Mouse (Mus musculus) MEL (cell line): Measurements from ENCODE around the gene Lce1h.

Source experiments
- CHD1 ChIP-seq: IDR thresholded peaks from 2 replicates; pipeline ENCODE4 v1.6.1; 2012; ENCODE audit warnings: low read depth, mild to moderate bottlenecking, inconsistent platforms, low read length, improper control_type of control experiment
- CHD2 ChIP-seq: IDR thresholded peaks from 2 replicates; pipeline ENCODE4 v1.6.1; 2011; ENCODE audit warnings: low read length, improper control_type of control experiment
- CTCF ChIP-seq, 3 experiments: IDR thresholded peaks in 2 of 3; conservative IDR thresholded peaks in 1 of 3; 2 replicates each; pipeline ENCODE4 v1.5.1; 2011 to 2012; ENCODE audit warnings: low read length in 3 of 3, low read depth in 2 of 3, mild to moderate bottlenecking in 2 of 3, improper control_type of control experiment in 1 of 3, inconsistent platforms in 1 of 3, mixed read lengths in 1 of 3, moderate library complexity in 1 of 3; ENCODE audit not compliant: control insufficient read depth in 1 of 3, insufficient read depth in 1 of 3, poor library complexity in 1 of 3, severe bottlenecking in 1 of 3
- ETS1 ChIP-seq: IDR thresholded peaks from 2 replicates; pipeline ENCODE4 v1.6.1; 2012; ENCODE audit warnings: low read depth, mild to moderate bottlenecking, inconsistent platforms, low read length, improper control_type of control experiment, moderate library complexity
- JUND ChIP-seq: IDR thresholded peaks from 2 replicates; pipeline ENCODE4 v1.6.1; 2011; ENCODE audit warnings: low read depth, mild to moderate bottlenecking, improper control_type of control experiment, low read length
- KAT2A ChIP-seq: conservative IDR thresholded peaks from 2 replicates; pipeline ENCODE4 v1.6.1; 2012; ENCODE audit warnings: low read depth, low read length, improper control_type of control experiment, inconsistent platforms
- MAFK ChIP-seq: IDR thresholded peaks from 2 replicates; pipeline ENCODE4 v1.6.1; 2011; ENCODE audit warnings: low read depth, mild to moderate bottlenecking, low read length, improper control_type of control experiment, borderline replicate concordance
- MAZ ChIP-seq: IDR thresholded peaks from 2 replicates; pipeline ENCODE4 v1.6.1; 2012; ENCODE audit warnings: low read depth, mild to moderate bottlenecking, inconsistent platforms, low read length, improper control_type of control experiment
- MEF2A ChIP-seq: IDR thresholded peaks from 2 replicates; pipeline ENCODE4 v1.6.1; 2014; ENCODE audit warnings: low read depth, mild to moderate bottlenecking, inconsistent platforms, low read length, improper control_type of control experiment; ENCODE audit not compliant: poor library complexity, insufficient replicate concordance, severe bottlenecking; ENCODE audit errors: extremely low read depth
- POLR2A ChIP-seq, 2 experiments: IDR thresholded peaks; 2 replicates each; pipeline ENCODE4 v1.6.1; 2011 to 2012; ENCODE audit warnings: low read length in 2 of 2, mild to moderate bottlenecking in 2 of 2, control low read depth in 1 of 2, improper control_type of control experiment in 1 of 2, low read depth in 1 of 2, moderate library complexity in 1 of 2; ENCODE audit not compliant: control insufficient read depth in 1 of 2, insufficient read depth in 1 of 2, poor library complexity in 1 of 2
- TAL1 ChIP-seq: IDR thresholded peaks from 2 replicates; pipeline ENCODE4 v1.6.1; 2012; ENCODE audit warnings: mild to moderate bottlenecking, inconsistent platforms, low read length, moderate library complexity, mixed read lengths
- TCF12 ChIP-seq: IDR thresholded peaks from 2 replicates; pipeline ENCODE4 v1.6.1; 2014; ENCODE audit warnings: low read depth, mild to moderate bottlenecking, inconsistent platforms, low read length, improper control_type of control experiment, moderate library complexity
- USF1 ChIP-seq: IDR thresholded peaks from 2 replicates; pipeline ENCODE4 v1.6.1; 2014; ENCODE audit warnings: low read depth, mild to moderate bottlenecking, inconsistent platforms, low read length, improper control_type of control experiment, moderate library complexity
- ZNF384 ChIP-seq: IDR thresholded peaks from 2 replicates; pipeline ENCODE4 v1.6.1; 2012; ENCODE audit warnings: low read depth, mild to moderate bottlenecking, inconsistent platforms, low read length, improper control_type of control experiment

DNA sequence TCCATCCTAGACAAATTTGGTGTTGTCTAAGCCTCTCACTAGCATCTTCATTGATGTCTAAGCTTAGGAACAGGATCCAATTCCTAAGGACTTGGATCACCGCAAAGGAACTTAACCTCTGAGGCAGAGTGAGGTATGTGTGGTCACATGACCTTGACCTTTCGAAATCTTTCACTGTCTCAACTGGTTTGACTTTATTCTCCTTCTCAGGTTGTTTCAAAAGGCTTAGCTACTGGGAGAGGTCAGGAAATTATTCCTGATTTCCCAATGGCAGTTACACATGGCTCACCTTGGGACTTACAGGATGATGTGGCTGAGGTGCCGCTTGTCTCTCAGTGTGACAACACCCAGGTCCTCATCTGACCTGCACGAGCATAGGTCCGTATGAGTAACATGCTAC, 42.2 kb downstream of the Lce1h start:
- TF ChIP-seq CHD2 (no peak), USF1 (no peak), TAL1 (no peak), JUND (no peak), CHD1 (no peak), MAZ (no peak), ZNF384 (no peak), POLR2A (IDR thresholded peaks at IDR 0.05; ENCODE audit: control insufficient read depth in 1 of 2, insufficient read depth in 1 of 2, low read depth in 1 of 2, low read length in 2 of 2, poor library complexity in 1 of 2) (no peak), MEF2A (no peak), MAFK (no peak), TCF12 (no peak), ETS1 (no peak), CTCF (IDR thresholded peaks at IDR 0.05 in 2 of 3, conservative IDR thresholded peaks at IDR 0.05 in 1 of 3; ENCODE audit: control insufficient read depth in 1 of 3, insufficient read depth in 1 of 3, low read depth in 2 of 3, low read length in 3 of 3, poor library complexity in 1 of 3, severe bottlenecking in 1 of 3) (no peak), KAT2A (no peak)
